Mouse (Mus musculus): Measurements from ENCODE around the gene Dctn2. TPM values are rescaled to one million over a fixed set of nuclear protein-coding genes. Genes with fewer than 3 reads are reported as not detected.
"Not testable (repeated sequence)": the region's sequence is repeated elsewhere in the genome, so short reads cannot be mapped to it uniquely, and the experiment has no call there.

Gene Dctn2
- polyA plus RNA-seq, 1 experiment from 2014 or later, result 80.0 TPM

GRCm38 (mm10) chr10:127303136-127303535 lies 37.0 kb downstream of the Dctn2 start:
- ATAC-seq (ENCODE audit: low read depth), result no peak
- 90% methylated on average over 11 of the region's 11 CpGs for WGBS (ENCODE audit: insufficient replicate concordance)
- no peaks in the 10 kb centered on the region for H3K9me3 ChIP-seq (replicated peaks)

GRCm38 (mm10) chr10:127309167-127309566 lies 43.0 kb downstream of the Dctn2 start:
- not testable (repeated sequence) for H3K4me2 ChIP-seq; ATAC-seq (ENCODE audit: low read depth); DNase-seq

More at GRCm38 (mm10) chr10:127303136-127303535, 37.0 kb downstream of the Dctn2 start:
- Histone ChIP-seq H3K4me3 (replicated peaks) (no peak overlapping the region), H3K27me3 (no peaks in the 10 kb centered on the region), H3K9ac (no peak overlapping the region), H3K36me3 (peaks cover 99% of the 10 kb centered on the region), H3K27ac (no peak overlapping the region), H3K4me1 (replicated peaks) (no peaks in the 10 kb centered on the region), H3K4me2 (no peak overlapping the region)
- no peak for DNase-seq

GRCm38 (mm10) chr10:127310523-127311475 lies 44.6 kb downstream of the Dctn2 start:
- WGBS (ENCODE audit: insufficient replicate concordance), result 15% methylated on average over 23 of the region's 23 CpGs
- peaks cover 45% of the 10 kb centered on the region for H3K36me3 ChIP-seq
- ATAC-seq (ENCODE audit: low read depth), result peak; percentile 50
- H3K9me3 ChIP-seq (replicated peaks), result no peaks in the 10 kb centered on the region
- peak; percentile 52 for DNase-seq
- H3K27ac ChIP-seq, result peak overlapping the region; percentile 92
- peak overlapping the region; percentile 90 for H3K4me2 ChIP-seq
- peak overlapping the region; percentile 96 for H3K9ac ChIP-seq
- H3K4me3 ChIP-seq (replicated peaks), result peak overlapping the region; percentile 90
- peaks cover 33% of the 10 kb centered on the region for H3K4me1 ChIP-seq (replicated peaks)
- no peaks in the 10 kb centered on the region for H3K27me3 ChIP-seq

More at GRCm38 (mm10) chr10:127309167-127309566, 43.0 kb downstream of the Dctn2 start:
- H3K9me3 ChIP-seq (replicated peaks); H3K27ac ChIP-seq; H3K27me3 ChIP-seq; H3K9ac ChIP-seq; H3K4me3 ChIP-seq (replicated peaks): not testable (repeated sequence)
- WGBS (ENCODE audit: insufficient replicate concordance), result 79% methylated on average over 3 of the region's 3 CpGs
- Histone ChIP-seq H3K36me3 (peaks cover 62% of the 10 kb centered on the region), H3K4me1 (replicated peaks) (peaks cover 33% of the 10 kb centered on the region)

DNA sequence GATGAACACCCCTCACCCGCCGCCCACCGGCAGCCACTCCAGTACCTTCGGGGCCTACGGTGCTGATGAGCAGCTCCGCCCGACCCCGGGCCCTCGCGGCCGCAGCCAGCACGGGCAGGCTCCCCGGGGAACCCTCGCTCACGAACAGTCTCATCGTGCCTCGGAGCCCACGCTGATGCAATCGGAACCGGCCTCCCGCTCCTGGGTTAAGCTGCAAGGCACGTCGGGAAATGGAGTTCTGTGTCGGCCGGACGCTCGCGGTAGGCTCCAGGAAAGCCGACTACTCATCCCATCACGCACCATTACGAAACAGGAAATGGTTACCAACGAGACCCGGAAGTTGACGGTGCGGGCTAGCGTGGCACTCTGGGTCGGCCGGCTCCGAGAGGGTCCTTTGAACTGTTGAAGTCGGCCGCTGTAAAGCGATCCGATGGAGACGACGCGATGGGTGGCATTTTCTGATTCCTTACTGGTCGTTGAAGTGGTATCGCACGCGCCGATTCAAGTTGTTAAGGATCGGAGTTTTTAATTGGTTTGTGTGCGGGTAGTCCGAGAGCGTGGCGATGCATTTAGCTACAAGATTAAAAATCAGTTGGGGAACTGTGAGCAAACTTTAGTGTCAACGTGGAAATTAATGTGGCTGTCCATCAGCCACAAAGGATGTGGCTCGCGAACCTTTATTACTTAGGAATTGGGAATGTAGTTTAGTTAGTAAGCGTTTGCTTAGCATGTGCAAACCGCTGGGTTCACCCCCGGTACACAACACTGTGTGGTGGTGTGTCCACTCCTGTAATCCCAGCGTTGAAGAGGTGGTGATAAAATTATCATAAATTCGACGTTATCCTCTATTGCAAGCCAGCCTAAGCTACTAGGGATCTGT lies 45.5 kb downstream of the Dctn2 start, which contains the start of gene Mars:
TSS of gene Mars (minus strand) at position 311 of the 880 bp plus-strand sequence.
- ATAC-seq (ENCODE audit: low read depth) (peak; percentile 95), DNase-seq (peak; percentile 90)
- Histone ChIP-seq H3K27ac (peak within 1 kb of the TSS; percentile 92), H3K9ac (peak within 1 kb of the TSS; percentile 96), H3K4me1 (replicated peaks) (peaks cover 42% of the 10 kb centered on the region), H3K4me3 (replicated peaks) (peak within 1 kb of the TSS; percentile 90), H3K4me2 (peak within 1 kb of the TSS; percentile 90), H3K36me3 (peaks cover 36% of the 10 kb centered on the region), H3K27me3 (no peaks in the 10 kb centered on the region), H3K9me3 (replicated peaks) (no peaks in the 10 kb centered on the region)
- under 1% methylated on average over 65 of the region's 65 CpGs for WGBS (ENCODE audit: insufficient replicate concordance)

- Histone ChIP-seq H3K36me3 (peaks cover 30% of the 10 kb centered on the region), H3K9ac (peak overlapping the region; percentile 96), H3K27ac (peak overlapping the region; percentile 84), H3K4me2 (peak overlapping the region; percentile 90), H3K9me3 (replicated peaks) (no peaks in the 10 kb centered on the region), H3K4me3 (replicated peaks) (peak overlapping the region; percentile 90), H3K4me1 (replicated peaks) (peaks cover 48% of the 10 kb centered on the region), H3K27me3 (no peaks in the 10 kb centered on the region)
- 2% methylated on average over 4 of the region's 4 CpGs for WGBS (ENCODE audit: insufficient replicate concordance)
- ATAC-seq (ENCODE audit: low read depth), result peak; percentile 47
- peak; percentile 79 for DNase-seq
Measured at GRCm38 (mm10) chr10:127312356-127312676, 46.1 kb downstream of the Dctn2 start.

DNA sequence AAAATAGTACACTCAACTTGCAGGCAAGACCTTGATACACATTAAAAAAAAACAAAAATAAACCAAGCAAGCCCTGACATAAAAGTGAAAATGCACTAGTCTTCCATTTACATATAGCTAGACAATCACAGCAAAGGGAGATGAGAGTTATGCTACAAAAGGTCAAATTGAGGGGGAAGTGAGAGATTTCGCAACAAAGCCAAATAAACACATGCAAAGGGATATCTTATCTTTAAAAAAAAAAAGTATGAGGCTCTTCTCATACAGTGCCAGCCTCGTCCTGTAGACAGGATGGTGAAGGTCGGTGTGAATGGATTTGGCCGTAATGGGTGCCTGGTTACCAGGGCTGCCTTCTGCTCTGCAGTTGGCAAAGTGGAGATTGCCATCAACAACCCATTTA lies 46.7 kb downstream of the Dctn2 start:
- ATAC-seq (ENCODE audit: low read depth), result no peak
- peaks cover 53% of the 10 kb centered on the region for H3K4me1 ChIP-seq (replicated peaks)
- H3K4me2 ChIP-seq, result peak overlapping the region; percentile 90
- peak overlapping the region; percentile 96; the same call in 1 of the 2 replicates for H3K9ac ChIP-seq
- DNase-seq, result no peak
- H3K27me3 ChIP-seq, result no peaks in the 10 kb centered on the region
- H3K27ac ChIP-seq, result peak overlapping the region; percentile 84
- H3K9me3 ChIP-seq (replicated peaks), result no peaks in the 10 kb centered on the region
- WGBS (ENCODE audit: insufficient replicate concordance), result 43% methylated on average over 4 of the region's 4 CpGs
- peak overlapping the region; percentile 90; the same call in 1 of the 2 replicates for H3K4me3 ChIP-seq (replicated peaks)
- peaks cover 25% of the 10 kb centered on the region for H3K36me3 ChIP-seq

- H3K27ac ChIP-seq; H3K4me3 ChIP-seq (replicated peaks); H3K27me3 ChIP-seq; DNase-seq; H3K9me3 ChIP-seq (replicated peaks); H3K4me2 ChIP-seq; H3K9ac ChIP-seq; ATAC-seq (ENCODE audit: low read depth): not testable (repeated sequence)
- 81% methylated on average over 5 of the region's 5 CpGs for WGBS (ENCODE audit: insufficient replicate concordance)
- H3K36me3 ChIP-seq, result peaks cover 18% of the 10 kb centered on the region
- peaks cover 58% of the 10 kb centered on the region for H3K4me1 ChIP-seq (replicated peaks)
Measured at GRCm38 (mm10) chr10:127313516-127313915, 47.3 kb downstream of the Dctn2 start.

- peaks cover 51% of the 10 kb centered on the region for H3K4me1 ChIP-seq (replicated peaks)
- not testable (repeated sequence) for H3K9ac ChIP-seq; H3K27me3 ChIP-seq; H3K9me3 ChIP-seq (replicated peaks); H3K36me3 ChIP-seq; ATAC-seq (ENCODE audit: low read depth); DNase-seq; H3K27ac ChIP-seq; H3K4me2 ChIP-seq; H3K4me3 ChIP-seq (replicated peaks)
- 59% methylated on average over 1 of the region's 1 CpGs for WGBS (ENCODE audit: insufficient replicate concordance)
Measured at GRCm38 (mm10) chr10:127314950-127315349, 48.8 kb downstream of the Dctn2 start.

- Histone ChIP-seq H3K4me1 (replicated peaks) (peaks cover 44% of the 10 kb centered on the region), H3K9me3 (replicated peaks) (no peaks in the 10 kb centered on the region), H3K36me3 (no peaks in the 10 kb centered on the region), H3K9ac (no peak overlapping the region), H3K27ac (peak overlapping the region; percentile 73), H3K27me3 (no peaks in the 10 kb centered on the region), H3K4me2 (no peak overlapping the region), H3K4me3 (replicated peaks) (no peak overlapping the region)
- ATAC-seq (ENCODE audit: low read depth) (peak; percentile 82), DNase-seq (no peak)
- 14% methylated on average over 2 of the region's 2 CpGs for WGBS (ENCODE audit: insufficient replicate concordance)
Measured at GRCm38 (mm10) chr10:127317277-127317676, 51.1 kb downstream of the Dctn2 start.

- Histone ChIP-seq H3K4me2 (no peak overlapping the region), H3K27me3 (no peaks in the 10 kb centered on the region), H3K36me3 (no peaks in the 10 kb centered on the region), H3K4me1 (replicated peaks) (peaks cover 44% of the 10 kb centered on the region), H3K27ac (peak overlapping the region; percentile 73), H3K9ac (no peak overlapping the region), H3K4me3 (replicated peaks) (no peak overlapping the region), H3K9me3 (replicated peaks) (no peaks in the 10 kb centered on the region)
- WGBS (ENCODE audit: insufficient replicate concordance), result 21% methylated on average over 4 of the region's 4 CpGs
- ATAC-seq (ENCODE audit: low read depth) (no peak), DNase-seq (no peak)
Measured at GRCm38 (mm10) chr10:127318009-127318408, 51.8 kb downstream of the Dctn2 start.

DNA sequence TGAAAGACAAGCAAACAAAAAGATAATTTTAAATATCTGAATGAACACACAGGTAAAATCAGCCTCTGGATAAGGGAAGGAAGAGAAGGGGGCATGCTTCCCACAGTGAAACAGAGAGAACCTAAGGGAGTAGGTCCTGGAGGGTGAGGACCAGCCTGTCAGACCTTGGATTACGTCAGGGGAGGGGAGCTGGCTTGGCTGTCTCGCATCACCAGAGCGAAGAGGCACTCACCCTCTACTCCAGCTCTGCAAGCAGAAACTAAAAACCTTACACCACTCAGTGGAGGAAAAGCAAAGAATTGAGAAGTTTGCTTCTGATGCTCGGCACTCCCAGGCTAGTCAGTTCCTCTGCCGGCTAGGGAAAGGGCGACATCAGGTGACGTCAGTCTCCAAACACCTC lies 53.8 kb downstream of the Dctn2 start:
- WGBS (ENCODE audit: insufficient replicate concordance), result 76% methylated on average over 7 of the region's 7 CpGs
- no peak for ATAC-seq (ENCODE audit: low read depth)

More for the DNA sequence above, 53.8 kb downstream of the Dctn2 start:
- Histone ChIP-seq H3K4me1 (replicated peaks) (peaks cover 57% of the 10 kb centered on the region), H3K27me3 (peaks cover 3% of the 10 kb centered on the region; the same call in 1 of the 2 replicates), H3K4me3 (replicated peaks) (no peak overlapping the region), H3K9me3 (replicated peaks) (no peaks in the 10 kb centered on the region), H3K27ac (no peak overlapping the region), H3K36me3 (no peaks in the 10 kb centered on the region), H3K4me2 (no peak overlapping the region), H3K9ac (no peak overlapping the region)
- DNase-seq, result no peak
